Mouse (Mus musculus) retina, embryonic 14.5 days (tissue): ENCODE measurements around the gene Jmjd6.

Source experiments
- DNase-seq: peaks from one replicate; pipeline ENCODE4 v3.0.0-alpha.2; 2015; ENCODE audit warnings: low spot score

Jmjd6 gene

DNA sequence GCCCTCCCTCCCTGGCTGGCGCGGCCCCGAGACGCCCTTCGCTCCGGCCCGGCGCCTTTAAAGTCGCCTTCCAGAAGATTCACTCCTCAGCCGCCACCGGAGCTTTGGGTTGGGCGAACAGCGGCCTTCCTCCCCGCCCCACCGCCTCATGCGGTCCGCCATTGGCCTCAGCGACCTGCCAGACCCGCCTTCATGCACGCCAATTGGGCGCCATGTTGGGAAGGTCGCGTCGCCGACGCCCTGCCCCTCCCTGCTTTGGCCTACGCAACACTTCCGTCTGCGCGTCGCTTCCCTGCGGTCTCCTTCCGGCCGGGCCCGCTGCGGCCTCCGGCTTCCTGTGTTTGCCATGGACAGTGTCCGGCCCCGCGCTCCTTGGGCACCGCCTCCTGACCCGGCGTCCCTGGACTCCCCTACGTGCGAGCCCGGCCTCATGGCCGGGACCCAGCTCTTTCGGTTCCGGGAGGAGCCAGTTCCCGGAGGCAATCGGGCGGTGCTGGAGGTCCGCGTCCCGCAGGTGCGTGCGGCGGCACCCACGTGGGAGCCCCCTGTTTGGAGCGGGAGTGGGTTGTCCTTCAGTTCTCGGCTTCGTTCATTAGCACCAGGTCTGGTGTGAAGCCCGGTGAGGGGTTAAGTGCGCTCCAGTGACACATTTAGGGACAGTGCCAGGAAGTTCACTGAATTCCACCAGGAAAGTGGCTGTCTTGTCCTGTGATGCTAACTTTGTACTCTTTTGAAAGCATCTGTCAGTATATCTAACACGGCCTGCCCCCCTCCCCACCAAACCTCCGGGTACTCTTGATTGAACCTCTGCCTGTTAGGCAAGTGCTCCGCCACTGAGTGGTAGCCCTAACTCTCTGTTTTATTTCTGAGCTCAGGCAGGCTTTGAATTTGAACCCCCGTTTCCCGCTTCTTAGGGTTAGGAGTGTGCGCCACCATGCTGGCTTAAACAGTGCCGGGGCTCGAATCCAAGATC is at the start of gene Jmjd6, which contains the start of gene Mettl23:
TSS of gene Jmjd6 (minus strand) at position 189 of the 973 bp plus-strand sequence.
TSS of gene Mettl23 (plus strand) at position 18 of the 973 bp plus-strand sequence.
- peak; percentile 96 for DNase-seq

DNA sequence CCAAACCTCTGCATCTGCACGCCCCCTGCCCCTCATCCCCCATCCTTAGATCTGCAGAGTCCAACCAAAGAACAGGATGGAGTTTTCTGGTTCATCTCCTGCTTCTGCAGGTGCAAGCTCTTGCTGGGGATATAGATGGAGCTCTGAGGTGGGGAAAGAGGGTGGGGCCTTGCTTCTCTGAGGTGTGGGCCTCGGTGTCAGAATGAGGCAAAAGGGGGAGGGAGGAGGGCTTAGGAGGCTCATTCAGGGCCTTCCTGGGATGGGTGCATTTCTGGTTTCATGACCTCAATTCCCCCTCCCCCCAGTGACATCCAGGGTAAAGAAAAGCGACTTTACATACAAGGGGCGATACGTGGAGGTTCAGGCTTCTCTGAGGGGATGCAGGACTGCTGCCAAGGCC is 43.9 kb upstream of the Jmjd6 start:
- DNase-seq = no peak

DNA sequence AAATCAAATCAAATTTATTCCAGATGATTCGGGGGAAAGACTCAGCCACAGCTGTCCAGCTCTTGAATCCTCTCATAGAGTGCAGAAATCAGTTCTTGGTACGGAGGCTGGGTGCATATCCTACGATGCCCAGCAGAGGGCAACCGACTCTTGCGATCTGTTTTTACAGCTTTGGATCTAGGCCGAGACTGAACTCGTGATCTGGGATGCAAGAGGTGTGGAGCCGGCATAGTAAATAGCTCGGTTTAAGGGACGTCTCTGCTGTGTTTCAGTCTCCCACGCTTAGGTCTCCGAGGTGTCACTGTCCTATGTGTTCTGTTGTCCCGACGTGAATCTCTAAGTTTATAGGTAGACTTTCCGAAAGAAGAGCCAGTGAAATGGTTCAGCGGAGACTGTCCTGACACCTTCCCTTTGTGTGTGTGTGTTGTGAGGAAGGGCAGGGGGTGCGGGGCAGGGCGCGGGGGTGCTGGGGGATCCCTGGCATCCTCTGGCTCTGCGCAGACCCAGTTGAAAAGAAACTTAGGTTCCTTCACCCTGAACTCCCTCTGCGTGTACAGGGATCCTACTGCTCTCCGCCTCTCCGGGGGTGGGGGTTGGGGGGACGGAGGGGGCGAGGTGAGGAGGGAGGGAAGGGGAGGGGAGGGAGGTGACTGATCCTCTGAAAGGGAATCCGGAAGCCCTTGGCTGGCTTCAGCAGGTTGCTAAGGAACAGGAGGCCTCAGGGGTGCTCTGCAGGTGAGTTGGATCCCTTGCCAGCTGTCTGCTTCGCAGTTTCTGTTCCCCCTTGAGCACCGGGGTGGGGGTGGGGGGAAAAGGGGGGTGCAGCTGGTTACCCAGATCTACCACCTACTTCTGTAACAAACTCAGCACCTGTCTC is 42.3 kb upstream of the Jmjd6 start:
- DNase-seq = peak; percentile 97

DNA sequence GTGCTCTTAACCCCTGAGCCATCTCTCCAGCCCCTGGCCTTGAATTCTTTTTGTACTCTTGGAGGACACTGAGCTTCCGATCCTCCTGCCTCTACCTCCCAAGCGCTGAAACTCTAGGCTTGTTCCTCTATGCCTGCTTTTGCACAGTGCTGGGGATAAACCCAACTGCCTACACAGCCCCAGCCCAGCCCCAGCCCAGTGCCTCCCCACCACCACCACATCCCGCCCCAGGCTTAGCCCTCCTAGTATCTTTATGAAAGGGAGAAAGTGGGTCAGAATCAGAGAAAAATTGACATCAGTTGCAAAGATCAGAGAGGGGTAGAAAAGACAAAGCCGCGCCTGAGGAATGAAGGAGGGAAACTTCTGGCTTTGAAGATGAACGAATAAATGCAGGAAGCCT is 40.8 kb upstream of the Jmjd6 start:
- DNase-seq = no peak

DNA sequence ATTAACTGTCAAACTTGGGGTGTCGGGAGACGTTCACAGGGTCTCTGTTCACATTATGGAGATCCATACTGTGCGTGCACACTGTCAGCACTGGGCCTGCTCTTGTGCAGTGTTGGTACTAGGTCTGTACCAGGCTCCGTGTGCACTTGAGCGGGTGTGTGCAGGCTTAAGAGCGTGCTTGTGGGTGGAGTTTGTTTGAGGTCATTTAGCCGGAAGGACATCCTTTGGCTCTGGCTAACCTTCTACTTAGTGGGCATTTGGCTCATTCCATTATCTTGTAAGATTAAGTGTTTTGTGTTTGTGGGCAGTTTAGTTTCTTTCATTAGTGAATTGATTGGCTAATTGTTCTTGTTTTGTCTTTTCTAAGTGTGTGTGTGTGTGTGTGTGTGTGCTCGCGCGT is 39.2 kb upstream of the Jmjd6 start:
- no peak for DNase-seq

GRCm38 (mm10) chr11:116881440-116881839 is 38.2 kb upstream of the Jmjd6 start:
- no peak for DNase-seq

DNA sequence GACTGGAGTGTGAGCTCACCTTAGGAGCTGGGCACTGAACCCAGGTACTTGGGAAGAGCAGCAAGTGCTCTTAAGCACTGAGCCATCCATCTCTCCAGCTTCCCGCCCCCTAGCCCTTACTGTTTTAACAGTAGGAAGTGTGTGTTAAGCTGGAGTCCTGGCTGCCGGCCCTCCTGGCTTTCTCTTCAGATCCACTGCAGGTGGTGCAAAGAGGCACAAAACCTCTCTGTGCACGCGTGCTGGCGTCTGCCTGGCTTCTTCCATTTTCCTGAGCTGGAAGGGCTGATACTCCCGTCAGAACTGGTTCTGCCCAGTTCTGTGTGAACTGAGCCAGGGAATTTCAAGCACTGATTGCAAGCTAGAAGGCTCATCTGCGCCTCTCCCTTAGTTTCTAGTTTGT is 37.6 kb upstream of the Jmjd6 start:
- no peak for DNase-seq

GRCm38 (mm10) chr11:116878454-116878853 is 35.2 kb upstream of the Jmjd6 start:
- DNase-seq = no peak

DNA sequence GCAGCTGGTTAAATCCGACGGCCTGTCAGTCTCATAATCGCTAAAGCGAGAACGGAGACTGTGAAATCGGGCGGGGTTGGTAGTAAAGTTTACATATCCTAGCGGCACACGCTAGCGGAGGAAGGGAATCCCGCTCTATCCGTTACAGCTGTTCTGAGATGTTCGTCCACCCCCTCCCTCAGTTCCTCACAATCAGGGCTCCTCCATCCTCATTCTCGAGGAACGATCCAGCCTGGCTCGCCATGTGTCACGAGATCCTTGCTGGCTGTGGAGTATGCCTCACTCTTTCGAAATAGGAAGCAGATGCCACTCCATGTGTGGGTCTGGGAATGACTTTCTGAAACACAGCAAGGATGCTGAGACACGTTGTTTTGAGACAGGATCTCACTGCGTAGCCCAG is 30.7 kb upstream of the Jmjd6 start:
- DNase-seq = no peak

- no peak for DNase-seq
Measured at GRCm38 (mm10) chr11:116871538-116871937, 28.3 kb upstream of the Jmjd6 start.

DNA sequence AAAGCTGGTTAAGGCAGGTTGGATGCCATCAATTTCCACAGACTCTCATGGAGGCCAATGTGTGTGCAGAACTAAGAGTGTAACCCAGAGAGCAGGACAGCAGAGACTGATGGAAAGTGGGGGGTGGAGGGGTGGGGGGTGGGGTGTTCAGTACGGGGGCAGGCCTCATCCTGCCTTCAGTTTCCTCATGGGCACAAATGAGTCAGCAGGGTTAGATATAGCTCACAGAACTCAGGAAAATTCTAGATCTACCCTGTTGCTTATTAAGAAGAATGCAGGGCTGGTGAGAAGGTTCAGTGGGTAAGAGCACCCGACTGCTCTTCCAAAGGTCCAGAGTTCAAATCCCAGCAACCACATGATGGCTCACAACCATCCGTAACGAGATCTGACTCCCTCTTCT is 26.4 kb upstream of the Jmjd6 start:
- DNase-seq = no peak

DNA sequence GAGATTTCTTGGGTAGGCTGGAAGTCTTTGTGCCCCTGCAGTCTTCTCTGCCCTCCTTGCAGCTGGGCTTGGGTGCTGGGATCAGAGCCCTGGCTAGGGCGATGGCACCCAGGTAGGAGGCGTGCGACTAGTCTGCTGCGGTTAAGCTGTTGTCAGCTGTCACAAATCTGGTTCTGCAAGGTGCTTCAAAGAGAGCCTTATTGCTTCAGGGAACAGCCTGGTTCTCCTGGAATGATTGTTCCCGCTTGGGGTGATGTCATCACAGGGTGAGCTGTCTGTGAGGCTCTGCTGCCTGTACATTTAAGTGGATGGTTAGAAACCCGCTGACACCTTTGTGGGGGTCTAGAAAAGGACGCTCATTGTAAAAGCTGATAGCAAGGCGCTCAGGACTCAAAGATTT is 26.0 kb upstream of the Jmjd6 start:
- no peak for DNase-seq

- no peak for DNase-seq
Measured at GRCm38 (mm10) chr11:116868129-116868528, 24.9 kb upstream of the Jmjd6 start.

DNA sequence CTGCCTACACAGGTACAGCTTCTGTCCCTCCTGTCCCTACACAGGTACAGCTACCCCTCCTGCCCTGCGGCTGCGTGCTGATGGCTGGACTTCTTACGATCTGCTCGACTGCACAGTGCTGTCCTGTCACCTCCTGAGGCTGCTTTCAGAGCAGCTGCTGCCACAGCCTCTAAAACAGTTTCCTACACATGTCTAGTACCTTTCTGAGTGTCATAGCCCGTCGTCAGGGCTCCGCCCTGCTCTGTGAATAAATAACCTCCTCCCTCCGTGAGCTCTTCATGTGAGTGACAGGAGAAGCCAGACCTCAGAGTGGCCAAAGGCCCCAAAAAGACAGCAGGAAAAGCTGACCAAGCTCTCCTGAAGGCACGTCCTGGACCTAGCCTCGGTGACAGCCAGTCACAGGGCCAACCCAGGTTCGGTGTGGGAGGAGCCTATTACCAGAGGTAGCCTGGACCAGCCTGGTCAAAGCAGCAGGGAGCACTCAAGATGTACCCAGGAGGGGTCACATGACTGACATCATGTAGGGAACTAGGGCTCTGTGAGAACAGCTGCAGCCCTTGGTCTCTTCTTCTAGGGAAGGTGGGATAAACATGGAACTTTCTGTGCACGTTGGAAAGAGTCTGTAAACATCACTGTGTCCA is 22.8 kb upstream of the Jmjd6 start:
- DNase-seq = no peak

- no peak for DNase-seq
Measured at GRCm38 (mm10) chr11:116864444-116864843, 21.2 kb upstream of the Jmjd6 start.

DNA sequence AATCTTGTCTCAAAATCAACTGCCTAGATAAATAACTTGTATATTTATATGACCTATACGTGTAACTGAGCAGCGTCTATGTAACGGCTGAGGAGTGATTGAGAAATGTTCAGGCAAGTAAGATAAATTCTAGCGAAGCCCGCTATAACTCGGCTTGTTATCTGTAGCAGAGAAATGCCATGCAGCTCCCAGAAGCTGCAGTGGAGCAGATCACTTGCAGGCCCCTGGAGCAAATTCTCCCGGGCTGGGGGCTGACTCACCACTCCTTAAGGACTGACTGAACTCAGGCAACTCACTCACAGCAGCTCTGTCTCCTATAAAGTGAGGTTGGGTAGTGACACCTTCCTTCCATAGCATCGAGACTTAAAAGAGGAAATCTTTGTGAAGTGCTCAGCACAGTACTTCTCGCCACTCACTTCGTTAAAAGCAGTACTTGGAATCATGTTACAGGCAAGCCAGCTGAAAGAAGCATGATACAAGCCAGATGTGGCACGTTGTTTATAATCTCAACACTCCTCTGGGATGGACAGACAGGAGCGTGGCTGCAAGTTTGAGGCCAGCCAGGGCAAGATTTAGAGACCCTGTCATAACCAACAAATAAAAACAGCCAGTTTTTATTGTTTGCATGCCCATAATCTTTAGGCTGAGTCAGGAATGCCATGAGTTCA is 14.1 kb upstream of the Jmjd6 start:
- no peak for DNase-seq

DNA sequence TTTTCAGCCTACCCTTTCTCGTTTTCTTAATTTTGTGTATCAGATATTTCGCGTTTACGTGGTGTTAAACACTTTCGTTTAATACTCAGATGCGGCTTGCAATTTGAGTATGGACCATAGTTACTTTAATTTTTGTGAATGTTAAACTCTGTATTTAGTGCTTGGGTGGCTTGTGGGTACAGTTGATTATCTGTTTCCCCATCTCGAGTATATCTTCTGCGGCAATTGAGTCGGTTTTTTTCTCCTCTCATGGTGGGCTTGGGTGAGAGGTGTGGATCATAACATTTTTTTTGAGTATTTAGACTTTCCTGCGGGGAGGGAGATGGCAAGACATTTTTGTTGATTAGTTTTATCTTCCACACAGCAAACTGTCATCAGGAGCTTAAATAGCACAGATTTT is 11.0 kb upstream of the Jmjd6 start:
- DNase-seq = no peak

DNA sequence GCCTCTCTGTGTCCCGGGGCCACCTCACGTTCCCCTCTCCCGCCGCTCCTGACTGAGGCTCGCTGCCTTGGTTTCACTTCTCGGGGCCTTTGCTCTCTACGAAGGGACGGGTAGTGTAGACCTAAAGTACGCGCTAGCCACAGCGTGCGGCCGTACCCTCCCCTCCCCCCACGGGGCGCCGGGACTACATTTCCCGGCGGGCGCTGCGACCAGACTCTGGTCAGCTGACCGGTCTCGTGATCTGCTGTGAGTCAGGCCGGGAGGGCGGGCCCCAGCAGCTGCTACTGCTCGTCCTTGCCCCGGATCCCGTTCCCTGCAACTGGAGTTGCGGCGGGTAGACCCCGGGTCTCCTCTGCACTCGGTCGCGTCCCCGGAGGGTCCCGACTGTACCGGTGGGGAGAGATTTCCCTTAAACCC is 10.3 kb upstream of the Jmjd6 start:
- peak; percentile 97 for DNase-seq

GRCm38 (mm10) chr11:116852891-116853511 is 9.8 kb upstream of the Jmjd6 start, which contains the start of gene Srsf2:
Gene Srsf2, minus strand, starts transcription at chr11:116853094.
- peak; percentile 98 for DNase-seq

DNA sequence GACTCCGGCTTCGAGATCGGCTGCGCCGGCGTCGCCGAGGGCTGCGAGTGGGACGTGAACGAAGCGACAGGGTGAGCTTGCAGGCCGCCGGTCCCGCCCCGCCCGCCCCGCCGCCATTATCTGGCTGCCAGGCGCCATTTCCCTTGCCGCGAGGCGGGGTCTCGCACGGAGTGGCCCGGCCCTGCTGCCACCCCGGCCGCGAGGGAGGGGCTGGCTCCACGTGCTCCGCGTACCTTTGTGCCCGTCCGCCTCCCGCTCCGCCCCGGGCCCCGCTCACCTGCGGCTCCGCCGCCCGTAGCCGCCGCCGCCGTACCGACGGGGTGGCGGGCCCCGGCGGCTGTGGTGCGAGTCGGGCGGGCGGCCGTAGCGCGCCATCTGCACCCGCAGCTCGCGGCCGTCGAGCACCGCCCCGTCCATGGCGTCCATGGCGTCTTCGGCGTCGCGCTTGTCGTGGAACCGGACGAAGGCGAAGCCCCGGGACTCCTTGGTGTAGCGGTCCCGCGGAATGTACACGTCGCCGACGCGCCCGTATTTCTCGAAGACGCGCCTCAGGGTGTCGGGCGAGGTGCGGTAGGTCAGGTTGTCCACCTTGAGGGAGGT is 9.1 kb upstream of the Jmjd6 start, which contains the start of gene Mfsd11:
TSS of gene Mfsd11 (plus strand) at position 150 of the 600 bp plus-strand sequence.
- peak; percentile 69 for DNase-seq
